Mouse (Mus musculus): ENCODE measurements around the gene D130052B06Rik.

- TF ChIP-seq TAL1 (IDR thresholded peaks at IDR 0.05; ENCODE audit: low read length) = no peak
- TF ChIP-seq GATA1 (IDR thresholded peaks at IDR 0.05; ENCODE audit: low read length) = no peak
Observed at GRCm38 (mm10) chr11:33637107-33637506, 38.0 kb downstream of the D130052B06Rik start.

Data from erythroblast, embryonic 14.5 days (primary cell).